Mouse (Mus musculus): ENCODE measurements around the gene Slc18a2.

Gene Slc18a2

DNA sequence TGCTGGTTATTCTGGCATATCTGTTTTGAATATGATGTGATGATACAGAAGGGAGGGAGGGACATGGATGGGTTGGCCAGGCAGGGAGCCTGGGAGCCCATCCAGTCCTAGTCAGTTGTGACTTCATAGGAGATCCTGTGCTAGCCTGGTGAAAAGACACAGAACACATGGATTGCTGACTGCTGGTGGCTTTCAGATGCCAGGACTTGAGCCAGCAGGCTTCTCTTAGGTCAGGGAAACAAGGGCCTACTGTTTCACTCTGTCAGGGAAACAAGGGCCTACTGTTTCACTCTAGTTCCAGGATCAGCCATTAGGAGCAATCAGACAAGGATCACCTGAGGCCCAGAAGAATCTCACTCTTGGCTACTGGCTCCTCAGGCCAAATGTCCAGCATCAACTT, 20.1 kb downstream of the Slc18a2 start:
- DNase-seq = no peak

DNA sequence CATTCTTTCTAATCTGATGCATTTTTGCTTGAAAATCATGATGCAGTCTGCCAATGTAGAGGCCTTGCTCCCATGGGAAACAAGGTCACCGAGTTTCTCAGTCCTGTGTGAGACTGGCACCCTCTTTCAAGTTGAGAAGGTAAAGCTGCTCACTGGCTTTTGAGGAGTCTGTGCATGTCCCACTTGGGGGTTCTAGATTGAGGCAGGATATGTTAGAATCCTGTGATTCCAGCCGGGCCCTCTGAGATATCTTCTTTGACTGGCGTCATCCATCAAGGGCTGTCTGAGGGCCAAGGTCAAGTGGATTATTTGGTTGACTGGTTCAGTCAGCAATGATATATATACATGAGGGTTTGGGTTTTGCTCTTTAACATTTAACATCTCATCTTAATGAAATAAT, 21.3 kb downstream of the Slc18a2 start:
- DNase-seq = no peak

DNA sequence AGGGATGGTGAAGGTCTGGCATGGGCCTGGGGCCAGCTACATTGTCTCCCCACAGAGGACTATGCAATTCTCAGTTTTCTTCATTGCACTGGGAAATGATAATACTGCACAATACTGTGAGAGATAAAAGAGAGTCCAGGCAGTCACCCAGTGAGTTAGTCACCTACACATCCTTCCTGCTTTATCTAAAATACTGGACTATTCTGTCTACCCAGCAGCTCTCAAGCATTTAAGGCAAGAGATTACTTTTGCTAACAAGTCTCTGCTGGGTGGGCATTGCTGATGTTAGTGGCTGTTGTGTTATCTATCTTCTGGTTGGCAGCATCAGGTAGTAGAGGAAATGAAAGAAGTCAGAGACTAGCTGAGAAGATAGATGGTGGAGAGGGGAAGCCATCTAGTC, 28.3 kb downstream of the Slc18a2 start:
- DNase-seq = no peak

DNA sequence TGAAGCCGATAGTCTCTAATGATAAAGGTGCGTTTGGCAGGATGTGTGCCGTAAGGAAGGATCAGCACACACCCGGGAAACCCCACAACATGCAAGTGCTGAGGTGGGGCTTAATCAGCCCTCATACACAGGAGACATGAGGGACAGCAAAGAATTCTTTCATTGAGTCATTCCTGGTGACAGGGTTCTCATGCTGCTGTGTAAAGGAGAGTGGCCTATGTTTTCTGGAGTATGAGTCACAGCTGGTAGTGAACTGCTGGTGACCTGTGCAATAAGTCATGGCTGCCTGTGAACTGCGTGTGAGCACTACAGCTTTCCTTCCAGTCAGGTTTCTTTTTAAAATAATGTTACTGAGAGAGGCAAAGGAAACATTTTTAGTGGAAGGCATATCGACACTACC, 29.1 kb downstream of the Slc18a2 start:
- no peak for DNase-seq

- DNase-seq = no peak
These were observed 31.6 kb downstream of the Slc18a2 start for GRCm38 (mm10) chr19:59292183-59292839.

DNA sequence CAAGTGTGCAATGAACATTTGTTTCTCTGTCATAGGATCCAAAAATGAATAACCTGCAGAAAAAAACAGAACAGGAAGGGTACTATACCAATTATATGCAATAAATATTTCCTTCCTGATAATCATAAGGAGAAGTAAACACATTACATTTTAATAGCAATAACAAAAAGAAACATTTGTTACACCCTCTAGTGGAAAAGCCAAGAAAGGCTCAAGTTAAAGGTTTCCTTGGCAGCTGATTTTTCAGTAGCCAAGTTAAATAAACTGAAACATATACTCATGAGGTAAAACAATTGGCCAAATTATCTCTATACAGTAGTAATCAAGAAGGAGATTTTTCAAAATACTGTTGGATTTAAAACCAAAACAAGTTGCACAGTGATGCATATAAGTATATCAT, 54.6 kb downstream of the Slc18a2 start:
- no peak for DNase-seq

DNA sequence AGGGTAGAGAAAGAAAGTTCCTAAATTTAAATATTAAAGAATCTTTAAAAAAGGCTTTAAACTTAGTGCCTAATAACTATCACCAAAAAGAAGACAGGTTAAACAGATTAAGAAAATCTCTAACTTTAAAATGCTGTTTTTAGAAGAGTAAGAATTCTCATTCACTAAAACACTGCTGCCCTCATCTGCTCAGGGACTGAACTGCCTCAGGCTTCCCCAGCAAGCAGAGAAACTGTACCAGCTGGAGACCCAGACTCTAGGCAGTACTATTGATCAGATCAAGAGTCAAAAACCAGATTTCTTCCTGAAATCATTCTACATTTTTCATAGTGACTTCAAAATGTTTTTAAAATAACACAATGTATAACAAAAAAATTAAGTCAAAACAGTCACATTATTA, 55.9 kb downstream of the Slc18a2 start:
- peak; percentile 12 for DNase-seq

DNA sequence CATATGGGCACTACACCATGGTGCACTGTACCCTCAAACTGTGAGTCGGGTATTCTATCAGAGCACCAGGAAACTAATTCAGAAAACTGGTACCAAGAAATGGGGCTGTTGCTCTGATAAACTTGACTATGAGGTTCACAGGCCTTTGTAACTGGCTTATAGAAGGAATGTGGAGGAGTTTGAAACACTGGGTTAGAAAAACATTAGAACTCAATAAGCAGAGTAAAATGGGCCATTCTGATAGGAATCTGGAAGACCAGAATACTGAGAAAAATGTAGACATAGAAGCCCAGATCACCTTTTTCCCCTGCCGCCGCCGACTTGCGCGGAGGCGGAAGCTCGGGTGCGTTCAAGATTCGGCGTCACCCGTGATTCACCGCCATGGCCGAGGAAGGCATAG, 61.3 kb downstream of the Slc18a2 start, which contains the start of gene Rps12-ps3:
Gene Rps12-ps3, plus strand, starts transcription at position 301 of the 400 bp plus-strand sequence.
- no peak for DNase-seq

GRCm38 (mm10) chr19:59330816-59331225, 70.1 kb downstream of the Slc18a2 start:
- DNase-seq = no peak

GRCm38 (mm10) chr19:59336655-59337054, 76.0 kb downstream of the Slc18a2 start:
- no peak for DNase-seq

DNA sequence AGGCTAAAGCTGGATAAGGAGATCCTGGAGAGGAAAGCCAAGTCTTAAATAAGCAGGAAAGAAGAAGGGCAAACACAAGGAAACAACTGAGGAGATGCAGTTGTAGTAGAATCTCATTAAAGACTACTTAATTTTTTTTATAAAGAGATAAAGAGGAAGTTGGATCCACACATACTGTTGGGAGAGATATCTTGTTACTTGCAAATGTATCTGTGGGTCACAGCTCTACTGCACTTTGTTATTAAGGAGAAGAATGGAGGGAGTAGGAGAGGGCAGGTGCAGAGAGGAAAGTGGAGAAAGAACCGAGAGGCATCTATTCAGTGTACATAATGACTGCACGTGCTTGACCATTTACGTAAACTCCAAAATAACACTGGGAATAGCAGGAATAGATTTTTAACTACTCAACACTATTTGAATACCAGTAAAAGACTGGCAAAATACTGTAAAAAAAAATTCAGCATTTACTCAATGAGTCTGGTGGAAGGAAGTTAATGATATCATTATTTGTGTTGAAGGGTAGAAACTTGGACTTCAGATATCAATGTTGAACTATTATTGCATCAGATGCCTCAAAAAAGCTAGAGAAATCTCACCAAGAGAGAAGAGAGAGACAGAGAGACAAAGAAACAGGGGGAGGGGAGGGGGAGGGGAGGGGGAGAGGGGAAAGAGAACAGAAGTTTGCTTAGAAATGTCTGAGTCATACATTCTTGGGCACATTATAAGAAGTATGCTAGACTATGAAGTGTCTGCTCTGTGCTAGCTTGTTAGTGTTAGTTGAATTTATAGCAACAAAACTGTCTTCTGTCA, 77.4 kb downstream of the Slc18a2 start:
- no peak for DNase-seq

DNA sequence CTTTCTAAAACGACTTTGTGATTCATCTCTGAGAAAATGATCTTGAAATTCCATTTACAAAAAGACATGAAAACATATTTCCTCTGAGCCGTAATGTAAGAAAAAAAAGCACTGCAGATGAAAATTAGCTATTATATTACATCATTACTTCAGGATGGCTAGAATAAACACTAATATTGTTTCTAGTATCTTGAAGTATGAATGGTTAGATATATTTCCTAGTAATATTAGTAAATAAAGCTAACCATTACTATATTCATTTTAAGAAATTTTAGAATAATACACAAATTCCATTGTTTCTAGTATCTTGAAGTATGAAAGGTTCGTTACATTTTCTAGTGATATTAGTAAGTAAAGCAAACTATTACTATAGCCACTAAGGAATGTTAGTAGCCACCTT, 79.2 kb downstream of the Slc18a2 start:
- no peak for DNase-seq

DNA sequence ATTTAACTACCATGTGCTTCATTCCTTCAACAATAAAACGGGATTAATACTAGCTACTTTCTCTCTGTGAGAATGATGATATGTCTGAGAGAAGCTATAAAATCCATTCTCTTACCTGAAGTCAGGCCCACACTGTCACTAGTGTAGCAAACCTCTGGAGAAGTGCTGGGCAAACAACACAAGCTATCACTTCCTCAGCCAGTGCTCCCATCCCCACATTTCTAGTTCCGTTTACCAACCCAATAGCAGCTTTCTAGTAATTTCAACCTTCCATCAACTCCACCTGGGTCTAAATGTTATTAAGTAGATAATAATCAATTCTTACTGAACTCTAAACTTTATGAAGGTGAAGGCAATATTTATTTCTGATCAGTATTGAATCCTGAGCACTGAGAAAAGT, 82.3 kb downstream of the Slc18a2 start:
- no peak for DNase-seq

- DNase-seq = peak; percentile 39
These were observed 83.6 kb downstream of the Slc18a2 start for GRCm38 (mm10) chr19:59344304-59344711.

DNA sequence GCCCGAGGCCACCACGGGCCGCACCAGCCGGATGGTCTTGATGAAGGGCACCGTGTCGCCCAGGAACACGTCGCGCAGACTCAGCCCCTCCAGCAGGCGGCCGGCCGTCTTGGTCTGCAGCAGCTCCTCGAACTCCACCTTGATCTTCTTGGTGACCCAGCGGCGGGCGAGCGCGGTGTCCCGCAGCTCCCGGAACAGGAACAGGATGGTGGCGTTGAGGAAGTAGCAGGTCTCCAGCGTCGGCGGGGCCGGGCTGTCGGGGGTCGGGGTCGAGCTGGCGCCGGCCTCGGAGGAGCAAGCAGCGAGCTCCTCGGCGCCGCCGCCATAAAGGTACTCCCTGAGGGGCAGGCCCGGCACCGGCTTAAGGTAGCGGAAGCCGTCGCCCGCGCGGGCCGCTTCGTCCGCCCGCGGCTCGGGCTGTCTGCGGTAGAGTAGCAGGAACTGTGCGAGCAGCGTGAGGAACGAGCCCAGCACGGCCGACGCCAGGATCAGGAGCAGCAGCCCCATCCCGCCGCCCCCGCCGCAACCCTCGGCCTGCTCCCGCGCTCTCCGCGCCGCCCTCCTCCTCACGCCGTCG, 84.5 kb downstream of the Slc18a2 start:
- DNase-seq = peak; percentile 65
